Mouse (Mus musculus): Measurements from ENCODE around the gene Gins3.

- no peak for TF ChIP-seq POLR2A (IDR thresholded peaks at IDR 0.05; ENCODE audit: extremely low read depth, insufficient read depth, low read length)
- no peak for TF ChIP-seq CTCF (IDR thresholded peaks at IDR 0.05; ENCODE audit: low read depth, low read length)
Measured at GRCm38 (mm10) chr8:95662885-95663598, 29.8 kb downstream of the Gins3 start.

All from liver, adult 2 months (tissue).